Mouse (Mus musculus) midbrain, postnatal 0 days (tissue): Measurements from ENCODE around the gene Msrb3. TPM values are rescaled to one million over a fixed set of nuclear protein-coding genes. Genes with fewer than 3 reads are reported as not detected.

Experiments used
- ATAC-seq: fragments of 200-750 bp; cut with Nextera tagmentation; 2 replicates; pipeline ENCODE4 v1.8.0; 2017; ENCODE audit warnings: moderate number of reproducible peaks, mild to moderate bottlenecking, moderate TSS enrichment, moderate library complexity; ENCODE audit not compliant: low FRiP score
- DNase-seq: peaks from one replicate; pipeline ENCODE4 v3.0.0-alpha.2; 2015; ENCODE audit warnings: low spot score
- H3K27ac ChIP-seq: fragments of 300-500 bp; sonication (generic); 2 replicates; pipeline ENCODE4 v1.5.1; 2014; ENCODE audit warnings: low read depth, mild to moderate bottlenecking, low read length, mixed read lengths
- H3K27me3 ChIP-seq: fragments of 300-500 bp; sonication (generic); 2 replicates; pipeline ENCODE4 v1.6.1; 2014; ENCODE audit warnings: low read length, control low read depth, mixed read lengths; ENCODE audit not compliant: insufficient read depth
- H3K36me3 ChIP-seq: fragments of 300-500 bp; sonication (generic); 2 replicates; pipeline ENCODE4 v1.6.1; 2014; ENCODE audit warnings: low read length, control low read depth, mixed read lengths; ENCODE audit not compliant: insufficient read depth
- H3K4me1 ChIP-seq: fragments of 300-500 bp; sonication (generic); 2 replicates; pipeline ENCODE4 v1.6.1; 2014; ENCODE audit warnings: mild to moderate bottlenecking, control low read depth, antibody characterized with exemption, low read length, mixed read lengths; ENCODE audit not compliant: insufficient read depth
- H3K4me2 ChIP-seq: fragments of 300-500 bp; sonication (generic); 2 replicates; pipeline ENCODE4 v1.6.1; 2014; ENCODE audit warnings: low read depth, mild to moderate bottlenecking, low read length, mixed read lengths; ENCODE audit not compliant: poor library complexity, severe bottlenecking
- H3K4me3 ChIP-seq: fragments of 300-500 bp; sonication (generic); 2 replicates; pipeline ENCODE4 v1.5.1; 2014; ENCODE audit warnings: low read depth, mild to moderate bottlenecking, low read length, moderate library complexity
- H3K9ac ChIP-seq: fragments of 300-500 bp; sonication (generic); replicated peaks from 2 replicates; pipeline ENCODE4 v1.6.1; 2014; ENCODE audit warnings: mild to moderate bottlenecking, low read length, moderate library complexity, mixed read lengths; ENCODE audit not compliant: poor library complexity, severe bottlenecking
- H3K9me3 ChIP-seq: fragments of 300-500 bp; sonication (generic); 2 replicates; pipeline ENCODE4 v1.6.1; 2016; ENCODE audit warnings: low read length, control low read depth
- CTCF ChIP-seq: IDR thresholded peaks from 2 replicates; pipeline ENCODE4 v1.5.1; 2016; ENCODE audit warnings: antibody characterized with exemption, mild to moderate bottlenecking
- WGBS: fragments of 180-500 bp; shearing (Covaris S2); extraction: QIAGEN DNeasy Blood & Tissue Kit; methylation state at CpG from one replicate; pipeline ENCODE4 v1.1.7; 2014; 5-methylcytosine and 5-hydroxymethylcytosine counted together
- polyA plus RNA-seq: library from polyadenylated mRNA; unstranded; fragments of >200 nt; fragmentation: Nextera tagmentation; extraction: Ambion mirVana; gene quantifications from 2 replicates; pipeline ENCODE4 v1.2.1, GENCODE M21; 2015
- total RNA-seq: library from RNA; depleted of rRNA; stranded (reverse); fragments of >200 nt; gene quantifications from 2 replicates; pipeline ENCODE4 v1.2.3, GENCODE M21; 2014

The Msrb3 gene
- total and polyA plus RNA-seq, 2 experiments from 2014 or later = 0.72 to 5.6 TPM

DNA sequence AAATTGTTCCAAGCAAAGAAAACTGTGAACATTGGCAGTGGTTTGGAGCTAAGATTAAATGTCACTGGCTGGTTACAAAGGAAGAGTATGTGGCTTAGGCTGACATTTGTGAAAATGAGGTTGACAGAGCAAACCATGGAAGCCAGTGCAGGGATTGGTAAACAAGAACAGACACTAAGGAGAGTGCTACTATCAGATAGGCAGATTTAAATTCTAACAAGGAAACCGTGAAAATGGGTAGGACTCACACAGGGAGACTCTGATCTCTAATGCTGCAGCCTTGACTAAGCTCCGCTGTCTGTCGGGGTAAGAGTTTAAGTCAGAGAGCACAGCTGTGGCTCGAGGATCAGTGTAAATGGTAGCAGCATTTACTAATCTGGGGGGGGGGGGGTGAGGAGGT lies 15.2 kb downstream of the Msrb3 start:
- H3K9ac ChIP-seq = no peak overlapping the region
- no peak for TF ChIP-seq CTCF
- WGBS = 27% methylated on average over 4 of the region's 4 CpGs
- H3K27ac ChIP-seq = no peak overlapping the region
- H3K4me3 ChIP-seq = no peak overlapping the region
- H3K4me2 ChIP-seq = no peak overlapping the region
- no peaks in the 10 kb centered on the region for H3K36me3 ChIP-seq
- no peaks in the 10 kb centered on the region for H3K9me3 ChIP-seq
- no peaks in the 10 kb centered on the region for H3K4me1 ChIP-seq
- DNase-seq (no peak), ATAC-seq (no peak)
- no peaks in the 10 kb centered on the region for H3K27me3 ChIP-seq

DNA sequence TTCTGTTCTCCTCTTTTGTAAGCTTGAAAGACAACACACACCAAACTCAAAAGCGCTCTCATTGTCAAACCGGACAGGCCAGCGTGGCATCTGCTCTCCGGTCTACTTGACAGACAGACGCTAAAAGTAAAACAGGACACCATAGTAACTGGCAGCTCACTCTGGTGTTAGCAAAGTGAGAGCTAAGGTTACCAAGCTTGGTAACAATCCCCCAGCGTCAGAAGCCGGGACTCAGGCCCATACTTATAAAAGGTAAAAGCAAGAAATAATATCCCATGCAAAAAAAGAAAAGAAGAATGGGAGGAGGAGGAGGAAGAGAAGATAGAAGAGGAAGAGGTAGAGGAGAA lies 15.9 kb downstream of the Msrb3 start:
- TF ChIP-seq CTCF = no peak
- ATAC-seq (0 out of 2 replicates have a peak, but pooled peaks have one; percentile 5), DNase-seq (no peak)
- Histone ChIP-seq H3K9me3 (no peaks in the 10 kb centered on the region), H3K27ac (no peak overlapping the region), H3K4me2 (peak overlapping the region; percentile 74), H3K9ac (peak overlapping the region; percentile 55; the same call in 1 of the 2 replicates), H3K27me3 (no peaks in the 10 kb centered on the region), H3K36me3 (no peaks in the 10 kb centered on the region), H3K4me1 (no peaks in the 10 kb centered on the region), H3K4me3 (peak overlapping the region; percentile 33)
- WGBS = 3% methylated on average over 7 of the region's 7 CpGs

DNA sequence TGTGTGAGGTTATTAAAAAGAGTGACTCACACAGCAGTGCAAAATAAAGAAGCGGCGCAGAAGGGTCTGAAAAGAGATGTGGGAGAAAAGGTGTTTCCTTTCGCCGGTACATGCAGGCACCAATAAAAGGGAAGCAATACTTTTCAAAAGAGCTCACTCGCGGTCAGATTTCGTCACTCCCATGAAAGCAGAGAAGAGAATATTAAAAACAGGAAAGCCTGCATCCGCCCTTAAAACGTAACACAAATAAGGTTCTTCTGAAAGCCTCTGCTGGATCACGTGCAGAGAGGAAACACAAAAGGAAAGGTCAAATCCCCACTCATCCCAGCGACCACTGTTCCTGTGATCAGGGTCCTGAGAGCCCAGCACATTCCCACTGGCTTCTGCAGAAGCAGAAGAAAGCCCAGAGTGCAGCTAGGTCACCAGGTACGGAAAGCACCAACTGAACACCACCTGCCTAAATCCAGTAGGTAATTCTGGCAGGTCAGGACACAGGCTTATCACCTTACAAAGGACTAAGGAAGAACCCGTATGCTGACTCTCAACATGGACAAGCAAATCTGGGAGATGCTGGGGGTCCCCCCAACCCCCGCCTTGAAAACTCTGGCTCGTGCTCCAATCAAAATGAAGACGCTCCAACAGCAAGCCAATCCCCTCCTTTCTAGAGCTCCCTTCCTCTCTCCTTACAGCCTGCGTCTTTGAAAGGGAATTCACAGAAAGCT lies 16.4 kb downstream of the Msrb3 start:
- no peak for TF ChIP-seq CTCF
- Histone ChIP-seq H3K9ac (peak overlapping the region; percentile 55; the same call in 1 of the 2 replicates), H3K4me1 (no peaks in the 10 kb centered on the region), H3K4me2 (peak overlapping the region; percentile 74), H3K27ac (no peak overlapping the region), H3K36me3 (no peaks in the 10 kb centered on the region), H3K9me3 (no peaks in the 10 kb centered on the region), H3K4me3 (peak overlapping the region; percentile 33), H3K27me3 (no peaks in the 10 kb centered on the region)
- WGBS = 9% methylated on average over 17 of the region's 17 CpGs
- DNase-seq = peak; percentile 80
- ATAC-seq = peak; percentile 86

DNA sequence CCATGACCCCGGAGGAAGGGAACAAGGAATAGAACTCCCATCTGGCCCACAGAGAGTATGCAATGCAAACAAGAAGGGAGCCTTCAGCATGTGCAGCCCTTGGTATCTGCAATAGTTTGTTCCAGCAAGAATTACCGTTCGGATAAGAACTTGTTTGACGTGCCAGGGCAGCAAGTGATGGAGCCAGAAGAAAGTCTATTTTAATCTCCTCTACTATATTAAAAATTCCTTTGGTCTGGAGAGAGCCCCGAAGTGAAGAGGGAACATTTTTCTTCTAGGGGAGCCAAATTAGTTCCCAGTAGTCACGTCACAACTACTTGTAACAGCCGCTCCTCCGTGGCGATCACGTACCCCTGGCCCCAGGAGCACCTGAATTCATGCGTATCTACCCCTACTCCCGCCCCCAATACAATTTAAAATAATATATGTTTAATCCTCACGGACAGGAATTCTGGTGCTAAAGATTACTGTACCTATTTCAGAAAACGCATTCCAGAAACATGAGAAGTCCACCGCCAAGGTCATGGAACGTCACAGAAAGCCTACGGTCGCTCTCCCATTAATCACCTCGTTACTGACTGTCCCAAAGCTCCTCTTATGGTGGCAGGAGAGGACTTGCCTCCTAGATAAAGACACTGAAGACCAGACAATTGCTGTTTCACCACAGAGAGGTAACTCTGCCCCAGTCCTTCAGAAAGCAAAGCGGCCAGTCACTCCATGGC lies 22.2 kb downstream of the Msrb3 start:
- ATAC-seq = no peak
- 74% methylated on average over 20 of the region's 20 CpGs for WGBS

DNA sequence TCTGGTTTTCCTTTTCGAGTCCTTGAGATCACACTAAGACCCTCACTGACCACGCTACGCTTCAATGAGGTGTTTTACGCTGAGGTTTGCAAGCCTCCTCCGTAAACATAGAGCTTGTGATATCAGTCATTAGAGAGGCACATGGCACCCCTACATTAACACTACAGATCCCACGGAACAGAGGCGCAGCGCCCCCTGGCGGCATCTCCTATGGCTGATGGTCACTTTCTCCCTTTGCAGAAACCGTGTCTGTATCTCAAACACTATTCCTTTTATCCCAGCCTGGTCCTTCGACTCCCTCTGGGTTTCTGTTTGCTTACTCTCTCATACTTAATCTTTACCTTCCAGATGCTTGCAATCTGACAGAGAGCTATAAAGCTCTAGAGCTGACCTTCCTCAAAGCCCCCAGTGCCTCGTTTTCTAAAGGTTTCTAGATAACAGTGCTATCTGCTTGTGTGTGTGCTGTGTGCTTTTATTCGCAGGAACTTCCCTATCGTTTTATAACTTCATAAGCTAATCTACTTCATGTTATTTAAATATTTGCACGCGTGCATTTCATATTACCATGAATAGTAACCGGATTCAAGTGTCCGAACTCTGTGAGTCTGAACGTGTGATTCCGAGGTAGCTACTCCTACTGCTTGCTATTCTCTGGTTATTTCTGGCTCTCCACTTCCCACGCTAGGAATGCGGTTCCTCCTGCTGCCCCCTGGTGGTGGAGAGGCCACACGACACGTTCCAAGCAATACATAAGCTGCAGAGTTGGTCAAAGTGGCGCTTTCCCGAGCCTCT lies 23.0 kb downstream of the Msrb3 start:
- Histone ChIP-seq H3K9ac (no peak overlapping the region), H3K27me3 (no peaks in the 10 kb centered on the region), H3K4me1 (no peaks in the 10 kb centered on the region), H3K4me2 (peak overlapping the region; percentile 25; the same call in 1 of the 2 replicates), H3K9me3 (no peaks in the 10 kb centered on the region), H3K4me3 (no peak overlapping the region), H3K27ac (no peak overlapping the region), H3K36me3 (no peaks in the 10 kb centered on the region)
- TF ChIP-seq CTCF = peak; percentile 98
- ATAC-seq (peak; percentile 74), DNase-seq (peak; percentile 88)
- 19% methylated on average over 26 of the region's 26 CpGs for whole genome bisulfite sequencing

More for the DNA sequence above, 22.2 kb downstream of the Msrb3 start:
- Histone ChIP-seq H3K9ac (no peak overlapping the region), H3K27ac (no peak overlapping the region), H3K4me2 (no peak overlapping the region; the same call in 1 of the 2 replicates), H3K36me3 (no peaks in the 10 kb centered on the region), H3K4me3 (no peak overlapping the region), H3K9me3 (no peaks in the 10 kb centered on the region), H3K4me1 (no peaks in the 10 kb centered on the region), H3K27me3 (no peaks in the 10 kb centered on the region)
- TF ChIP-seq CTCF = no peak
- DNase-seq = no peak
